Comparison of ENCODE assay signal across 14 mouse cellular contexts in genomic region chr2:180839126-180839525, GRCm38 (mm10).
DNase-seq lines count a peak whose midpoint lies in the region.
"Had no signal": no experiment of that assay in that cellular context is flagged by ENCODE, and none has a peak within 500 bp of the region (broad histone marks: within the 10 kb centered on the region; RNA-seq: fewer than 3 reads in every experiment).

No protein-coding gene starts in this region.

- peak; percentile 54 to 75 for DNase-seq in adrenal gland, adult (ENCODE audit: inconsistent age in 2 of 2, low spot score in 1 of 2)
- no peak for DNase-seq in adrenal gland, adult 18-20 months (ENCODE audit: low spot score in 2 of 2)
- peak; percentile 32 for DNase-seq in adrenal gland, adult 8-10 months
- DNase-seq in adrenal gland, postnatal 14 days, result peak; percentile 56
- peak; percentile 46 to 49 for DNase-seq in adrenal gland, postnatal 36 days
- no peak for DNase-seq in c-Kit-positive CD71-positive TER-119-positive erythroid progenitor cells, embryonic 14.5 days (ENCODE audit: low spot score)
- DNase-seq in urinary bladder, adult 2 months (ENCODE audit: low spot score), result no peak
- DNase-seq: cerebellum, adult 11 months; cerebellum, adult 18-20 months; cerebellum, adult 8-10 months; cerebellum, adult 9-11 months; cerebellum, postnatal 14 days; cerebellum, postnatal 36 days; embryo, embryonic 11 days had no signal

Comparison
In these comparisons a context has a peak if more than half of its experiments do, and no peak if none do; other contexts are left out.
1. DNase-seq: peak in adrenal gland, adult (2 of 2), adrenal gland, adult 8-10 months (single experiment), adrenal gland, postnatal 14 days (single experiment) and adrenal gland, postnatal 36 days (2 of 2); none in adrenal gland, adult 18-20 months (0 of 2), c-Kit-positive CD71-positive TER-119-positive erythroid progenitor cells, embryonic 14.5 days (single experiment) and urinary bladder, adult 2 months (single experiment).